Comparison of ENCODE assay signal across 9 mouse cellular contexts in genomic region chr2:178175286-178175931, GRCm38 (mm10). TPM values are rescaled to one million over a fixed set of nuclear protein-coding genes. Genes with fewer than 3 reads are reported as not detected.
DNase-seq lines count a peak whose midpoint lies in the region; ATAC-seq and TF ChIP-seq lines count a peak whose summit lies in the region.
"Had no signal": no experiment of that assay in that cellular context is flagged by ENCODE, and none has a peak within 500 bp of the region (broad histone marks: within the 10 kb centered on the region; RNA-seq: fewer than 3 reads in every experiment).

No protein-coding gene starts in this region.

- H3K9ac ChIP-seq in intestine, embryonic 14.5 days (ENCODE audit: low read length) = no peak overlapping the region
- no peak overlapping the region for H3K9ac ChIP-seq in intestine, postnatal 0 days (ENCODE audit: low read depth, low read length)
- H3K9ac ChIP-seq in hindbrain, embryonic 13.5 days = peak overlapping the region; percentile 63
- 0 out of 2 replicates have a peak overlapping the region, but pooled peaks have one; percentile 33 for H3K9ac ChIP-seq in neural tube, embryonic 12.5 days

- no peaks in the 10 kb centered on the region for H3K27me3 ChIP-seq in intestine, embryonic 14.5 days (replicated peaks; ENCODE audit: control insufficient read depth, insufficient read depth, low read length)
- H3K27me3 ChIP-seq in intestine, postnatal 0 days (replicated peaks; ENCODE audit: control insufficient read depth, insufficient read depth, low read length) = no peaks in the 10 kb centered on the region
- H3K27me3 ChIP-seq in hindbrain, embryonic 13.5 days = no peaks in the 10 kb centered on the region
- H3K27me3 ChIP-seq in neural tube, embryonic 12.5 days (replicated peaks) = no peaks in the 10 kb centered on the region

- TF ChIP-seq CTCF in intestine, postnatal 0 days (IDR thresholded peaks at IDR 0.05; ENCODE audit: low read depth) = no peak
- no peak for TF ChIP-seq CTCF in brain, embryonic 14.5 days (IDR thresholded peaks at IDR 0.05; ENCODE audit: borderline replicate concordance, extremely low read depth, insufficient read depth, insufficient read length)

- no peak overlapping the region; the same call in 1 of the 2 replicates for H3K4me2 ChIP-seq in intestine, embryonic 14.5 days (ENCODE audit: low read length)
- H3K4me2 ChIP-seq in intestine, postnatal 0 days (replicated peaks; ENCODE audit: low read depth) = no peak overlapping the region
- H3K4me2 ChIP-seq in hindbrain, embryonic 13.5 days = peak overlapping the region; percentile 52
- peak overlapping the region; percentile 45 for H3K4me2 ChIP-seq in neural tube, embryonic 12.5 days (replicated peaks)

- 35% methylated on average over 16 of the region's 16 CpGs for WGBS in intestine, embryonic 14.5 days
- 41% methylated on average over 16 of the region's 16 CpGs for WGBS in intestine, postnatal 0 days
- WGBS in hindbrain, embryonic 13.5 days = 17% methylated on average over 16 of the region's 16 CpGs
- WGBS in neural tube, embryonic 12.5 days = 34% methylated on average over 16 of the region's 16 CpGs

- DNase-seq in intestine, embryonic 14.5 days (ENCODE audit: low spot score) = no peak
- peak; percentile 89 for DNase-seq in brain, embryonic 14.5 days (ENCODE audit: low read depth)
- DNase-seq in adrenal gland, adult 2 months = no peak
- DNase-seq in urinary bladder, adult 2 months (ENCODE audit: low spot score) = no peak
- DNase-seq in adrenal gland, adult 18-20 months (ENCODE audit: low spot score in 2 of 2) = no peak

- H3K27ac ChIP-seq in intestine, embryonic 14.5 days (ENCODE audit: low read depth) = no peak overlapping the region
- H3K27ac ChIP-seq in intestine, postnatal 0 days (ENCODE audit: low read depth, low read length) = no peak overlapping the region
- H3K27ac ChIP-seq in hindbrain, embryonic 13.5 days = peak overlapping the region; percentile 87
- no peak overlapping the region for H3K27ac ChIP-seq in neural tube, embryonic 12.5 days

- H3K9me3 ChIP-seq in intestine, embryonic 14.5 days (ENCODE audit: control insufficient read depth, low read length) = no peaks in the 10 kb centered on the region
- no peaks in the 10 kb centered on the region for H3K9me3 ChIP-seq in intestine, postnatal 0 days (ENCODE audit: control insufficient read depth)
- no peaks in the 10 kb centered on the region for H3K9me3 ChIP-seq in hindbrain, embryonic 13.5 days
- no peaks in the 10 kb centered on the region for H3K9me3 ChIP-seq in neural tube, embryonic 12.5 days

- H3K4me1 ChIP-seq in intestine, embryonic 14.5 days (replicated peaks; ENCODE audit: control insufficient read depth, insufficient read depth, low read length) = no peaks in the 10 kb centered on the region
- H3K4me1 ChIP-seq in intestine, postnatal 0 days (replicated peaks; ENCODE audit: control insufficient read depth, insufficient read depth, low read length) = no peaks in the 10 kb centered on the region
- H3K4me1 ChIP-seq in hindbrain, embryonic 13.5 days (replicated peaks) = peaks cover 22% of the 10 kb centered on the region
- H3K4me1 ChIP-seq in neural tube, embryonic 12.5 days = peaks cover 4% of the 10 kb centered on the region

- no peaks in the 10 kb centered on the region for H3K36me3 ChIP-seq in intestine, embryonic 14.5 days (ENCODE audit: control insufficient read depth, insufficient read depth, low read length)
- no peaks in the 10 kb centered on the region for H3K36me3 ChIP-seq in intestine, postnatal 0 days (ENCODE audit: control insufficient read depth, insufficient read depth)
- no peaks in the 10 kb centered on the region for H3K36me3 ChIP-seq in hindbrain, embryonic 13.5 days
- no peaks in the 10 kb centered on the region for H3K36me3 ChIP-seq in neural tube, embryonic 12.5 days

- ATAC-seq in intestine, embryonic 14.5 days (replicated peaks; ENCODE audit: low FRiP score, low TSS enrichment, low read depth) = 0 out of 2 replicates have a peak, but pooled peaks have one; percentile 44
- ATAC-seq in intestine, postnatal 0 days = no peak
- peak; percentile 77 for ATAC-seq in hindbrain, embryonic 13.5 days (ENCODE audit: low FRiP score)
- peak; percentile 83 for ATAC-seq in neural tube, embryonic 12.5 days (ENCODE audit: low FRiP score, low read depth)

- no peak for TF ChIP-seq POLR2A in brain, embryonic 14.5 days (IDR thresholded peaks at IDR 0.05; ENCODE audit: borderline replicate concordance, extremely low read depth, insufficient read depth, insufficient read length, poor library complexity, severe bottlenecking)

- H3K4me3 ChIP-seq in intestine, embryonic 14.5 days (ENCODE audit: low read depth, low read length) = no peak overlapping the region
- H3K4me3 ChIP-seq in intestine, postnatal 0 days (ENCODE audit: low read depth, low read length) = no peak overlapping the region
- peak overlapping the region; percentile 25; the same call in 1 of the 2 replicates for H3K4me3 ChIP-seq in hindbrain, embryonic 13.5 days
- H3K4me3 ChIP-seq in neural tube, embryonic 12.5 days = no peak overlapping the region

RNA-seq across cellular contexts. Expression of gene Phactr3, which starts 56.6 kb away (rescaled TPM):
- polyA plus RNA-seq in intestine, embryonic 14.5 days (2014; fragmentation: Nextera tagmentation; extraction: Ambion mirVana) = 2.3 and 3.3 TPM in 2 replicates
- polyA plus RNA-seq in intestine, postnatal 0 days (2015; fragmentation: Nextera tagmentation; extraction: Ambion mirVana) = 2.2 and 2.3 TPM in 2 replicates
- 57.7 and 64.7 TPM in 2 replicates for polyA plus RNA-seq in brain, embryonic 14.5 days (2012; rRNA removed)
- 39.9 and 42.1 TPM in 2 replicates for polyA plus RNA-seq in hindbrain, embryonic 13.5 days (2015; fragmentation: Nextera tagmentation; extraction: Ambion mirVana)
- 19.5 and 21.7 TPM in 2 replicates for polyA plus RNA-seq in neural tube, embryonic 12.5 days (2016; fragmentation: Nextera tagmentation; extraction: Ambion mirVana)
- 1 to 10 TPM in 1 of 2 experiments, under 1 TPM in 1; 0.98 to 1.3 TPM for total RNA-seq in adrenal gland, adult 2 months (2021)
- 0.59 and 0.67 TPM in 2 replicates for polyA plus RNA-seq in adrenal gland, adult 2 months (2012; rRNA removed)
- 0.66 and 1.6 TPM in 2 replicates for polyA plus RNA-seq in urinary bladder, adult 2 months (2012; rRNA removed)
- 1 to 10 TPM; 1.2 to 2.1 TPM for total RNA-seq in adrenal gland, adult 18-20 months (2021)
- total RNA-seq: hematopoietic stem cell, adult 5-6 weeks had no signal

Comparison
In these comparisons a context has a peak if more than half of its experiments do, and no peak if none do; other contexts are left out.
1. H3K4me2 ChIP-seq: peak in hindbrain, embryonic 13.5 days (single experiment) and neural tube, embryonic 12.5 days (single experiment); none in intestine, embryonic 14.5 days (single experiment) and intestine, postnatal 0 days (single experiment).
2. H3K9ac ChIP-seq: peak in hindbrain, embryonic 13.5 days (single experiment) and neural tube, embryonic 12.5 days (single experiment); none in intestine, embryonic 14.5 days (single experiment) and intestine, postnatal 0 days (single experiment).